Mouse (Mus musculus): ENCODE measurements around the gene Ap1ar. TPM values are rescaled to one million over a fixed set of nuclear protein-coding genes. Genes with fewer than 3 reads are reported as not detected.

Ap1ar gene
- 10 to 100 TPM; 22.0 to 42.2 TPM for polyA plus RNA-seq (2017; shearing (Covaris generic))

DNA sequence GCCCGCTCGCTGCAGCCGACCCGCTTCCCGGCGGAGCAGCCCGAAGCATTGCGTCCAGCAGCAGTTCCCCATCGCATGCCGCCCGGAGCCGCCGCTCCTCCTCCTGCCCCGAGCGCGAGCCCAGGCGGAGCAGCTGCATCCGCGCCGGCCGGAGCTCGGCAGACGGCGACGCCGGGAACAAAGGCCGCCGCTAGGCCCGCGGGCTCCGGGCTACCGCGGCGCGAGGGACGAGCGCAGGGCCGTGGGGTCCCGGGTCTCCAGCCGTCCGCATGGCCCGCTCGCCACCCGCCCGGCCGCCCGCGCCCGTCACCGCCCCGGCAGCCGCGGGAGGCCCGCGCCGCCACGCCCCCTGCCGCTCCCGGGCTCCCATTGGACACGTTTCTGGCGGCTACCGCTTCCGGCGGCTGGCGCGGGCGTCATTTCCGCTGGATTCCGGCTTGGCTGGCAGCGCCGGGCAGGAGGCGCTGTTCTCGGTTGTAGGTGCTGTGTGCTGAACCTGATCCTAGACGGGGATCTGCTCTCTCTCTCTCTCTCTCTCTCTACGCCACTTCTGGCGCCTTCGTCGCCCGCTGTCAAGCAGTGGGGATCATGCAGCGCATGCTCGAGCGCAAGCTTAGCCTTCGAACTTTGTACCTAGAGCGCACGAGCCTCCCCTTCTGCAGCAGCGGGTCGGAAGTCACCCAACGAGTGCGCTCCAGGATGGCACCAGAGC is at the start of gene Ap1ar:
Gene Ap1ar (minus strand): TSS at position 370 of the 712 bp plus-strand sequence.
- peak; percentile 95 for ATAC-seq

DNA sequence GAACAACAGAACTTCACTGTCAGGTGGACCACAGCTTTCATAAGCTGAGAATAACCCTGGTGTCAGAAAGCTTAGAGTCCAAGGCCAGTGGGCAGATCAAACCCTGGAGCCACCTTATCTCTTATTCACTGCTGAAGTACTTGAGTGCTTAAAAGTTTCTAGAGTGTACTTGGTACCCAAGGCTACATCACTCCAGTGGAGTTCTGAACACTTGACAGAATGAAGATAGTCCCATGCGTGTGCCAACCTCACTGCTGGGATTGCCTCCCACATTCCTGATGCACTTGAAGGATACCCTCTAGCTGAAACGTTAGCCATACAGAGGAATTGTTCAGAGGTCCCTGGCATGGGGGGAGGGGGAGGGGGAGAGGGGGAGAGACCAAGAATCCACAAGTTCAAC is 44.4 kb upstream of the Ap1ar start:
- ATAC-seq: no peak

DNA sequence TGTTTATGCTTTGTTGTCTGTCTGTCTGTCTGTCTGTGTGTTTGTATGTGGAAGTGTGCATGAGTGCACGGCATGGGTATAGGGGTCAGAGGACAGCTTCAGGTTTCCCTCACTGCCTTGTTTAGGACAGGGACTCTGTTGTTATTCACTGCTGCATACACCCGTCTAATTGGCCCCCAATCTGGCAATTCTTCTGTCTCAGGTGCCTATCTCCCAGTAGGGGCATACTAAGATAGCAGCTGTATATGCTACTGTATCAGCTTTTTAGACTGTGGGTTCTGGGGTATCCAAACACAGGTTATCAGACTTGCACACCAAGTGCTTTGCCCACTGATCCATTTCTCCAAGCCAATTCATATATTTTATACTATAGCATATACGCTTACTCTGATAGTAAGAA is 42.6 kb upstream of the Ap1ar start:
- ATAC-seq: no peak

GRCm38 (mm10) chr3:127875509-127875908 is 38.2 kb upstream of the Ap1ar start:
- peak; percentile 66 for ATAC-seq

DNA sequence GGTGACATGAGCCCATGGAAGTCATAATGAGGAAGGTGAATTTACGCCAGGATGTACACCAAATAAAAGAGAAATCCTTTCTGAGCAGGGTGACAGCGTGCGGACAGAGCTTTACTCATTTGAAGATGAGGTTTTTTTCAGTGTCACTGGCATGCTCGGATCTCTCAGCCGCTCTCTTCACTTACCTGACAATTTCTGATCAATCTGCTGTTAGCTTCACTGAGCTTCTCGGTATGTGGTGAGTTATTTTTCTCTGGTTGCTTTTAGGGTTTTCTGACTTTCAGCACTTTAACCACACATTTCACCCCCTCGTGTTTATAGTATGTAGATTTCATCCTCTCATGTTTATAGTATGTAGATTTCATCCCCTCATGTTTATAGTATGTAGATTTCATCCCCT is 37.7 kb upstream of the Ap1ar start:
- ATAC-seq: peak; percentile 42

GRCm38 (mm10) chr3:127874254-127874883 is 37.0 kb upstream of the Ap1ar start:
- no peak for ATAC-seq

DNA sequence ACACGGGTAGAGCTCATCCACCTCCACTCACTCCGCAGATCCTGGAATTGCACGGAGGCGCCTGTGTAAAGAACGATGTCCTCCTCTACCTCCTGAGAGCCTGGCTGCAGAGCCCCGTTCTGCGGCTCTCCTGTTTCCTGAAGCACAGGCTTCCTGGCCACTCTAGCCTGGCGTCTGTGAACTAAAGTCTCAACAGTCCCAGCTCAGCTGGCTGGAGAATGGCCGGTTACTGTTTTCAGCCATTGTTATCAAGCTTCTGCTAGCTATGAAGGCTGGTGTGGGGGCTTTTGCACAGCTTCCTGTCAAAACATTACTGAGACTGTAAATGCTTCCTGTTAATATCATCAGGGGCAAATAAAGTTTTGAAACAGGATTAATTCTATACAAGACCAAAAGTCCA is 34.3 kb upstream of the Ap1ar start:
- ATAC-seq: peak; percentile 33

DNA sequence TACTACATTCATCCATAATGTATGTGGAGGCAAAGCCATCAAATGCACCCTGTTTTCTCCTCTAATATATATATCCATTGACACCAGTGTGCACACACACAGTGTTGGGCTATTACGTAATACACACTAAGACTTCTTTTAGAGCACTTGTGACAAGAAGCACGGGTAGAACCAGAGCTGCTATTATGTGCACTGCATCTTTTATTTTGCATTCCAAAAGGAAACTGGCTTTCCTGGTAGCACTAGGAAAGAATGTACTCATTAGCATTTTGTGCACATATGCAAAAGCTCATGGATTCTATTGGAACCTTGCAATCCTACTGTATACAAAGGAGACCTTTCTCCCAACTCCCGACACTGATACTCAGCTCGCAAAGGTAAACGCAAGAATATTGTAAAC is 31.6 kb upstream of the Ap1ar start:
- ATAC-seq: no peak

DNA sequence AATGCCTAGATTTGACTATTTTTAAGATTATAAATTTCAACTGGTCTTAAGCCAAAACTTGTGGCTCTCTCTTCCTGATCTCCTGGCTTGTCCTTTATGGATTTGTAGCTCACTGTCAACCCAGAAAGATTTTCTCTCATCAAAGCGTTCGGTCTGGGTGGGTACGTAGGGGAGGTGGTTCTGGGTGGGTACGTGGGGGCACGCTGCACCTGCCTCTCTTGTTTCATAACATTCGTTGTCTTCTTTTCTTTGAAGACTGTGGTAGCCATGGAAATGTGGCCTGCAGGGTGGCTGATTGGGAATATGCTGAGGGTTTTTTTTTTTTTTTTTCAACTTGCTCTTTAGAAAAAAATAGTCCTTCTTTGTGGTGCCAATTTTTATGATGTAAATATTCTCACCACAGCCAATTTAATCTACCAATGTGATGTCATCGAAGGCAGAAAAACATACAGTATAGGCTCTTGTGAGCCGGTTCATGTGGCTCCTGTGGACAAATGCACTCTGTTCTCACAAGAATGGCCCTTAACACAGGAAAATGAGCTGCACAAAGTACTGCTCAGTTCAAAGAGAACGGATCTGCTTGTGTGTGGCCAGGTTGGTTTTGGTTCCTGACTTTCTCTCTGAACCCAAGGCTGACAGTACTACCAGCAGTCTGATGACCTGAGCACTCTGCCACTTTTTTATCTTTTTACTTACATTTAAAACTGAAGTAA is 30.9 kb upstream of the Ap1ar start:
- no peak for ATAC-seq

DNA sequence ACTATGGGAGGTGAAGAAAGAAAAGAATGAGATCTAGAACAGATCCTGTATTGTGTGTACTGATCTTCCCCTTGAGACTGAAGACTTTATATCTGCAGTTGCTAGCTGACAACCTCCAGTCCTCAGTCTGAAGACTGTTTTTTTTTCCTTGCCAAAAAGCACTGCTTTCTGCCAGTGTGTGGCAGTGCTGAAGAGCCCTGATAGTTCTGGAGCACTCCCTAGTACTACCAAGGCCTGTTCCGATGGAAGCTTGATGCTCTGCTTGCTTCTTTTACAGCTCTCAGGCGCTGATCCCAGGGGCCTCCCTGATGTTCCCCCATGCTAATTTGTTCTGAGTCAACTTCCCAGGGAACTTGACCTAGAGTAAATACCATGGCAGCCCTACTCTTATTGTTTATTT is 26.9 kb upstream of the Ap1ar start:
- ATAC-seq: no peak

DNA sequence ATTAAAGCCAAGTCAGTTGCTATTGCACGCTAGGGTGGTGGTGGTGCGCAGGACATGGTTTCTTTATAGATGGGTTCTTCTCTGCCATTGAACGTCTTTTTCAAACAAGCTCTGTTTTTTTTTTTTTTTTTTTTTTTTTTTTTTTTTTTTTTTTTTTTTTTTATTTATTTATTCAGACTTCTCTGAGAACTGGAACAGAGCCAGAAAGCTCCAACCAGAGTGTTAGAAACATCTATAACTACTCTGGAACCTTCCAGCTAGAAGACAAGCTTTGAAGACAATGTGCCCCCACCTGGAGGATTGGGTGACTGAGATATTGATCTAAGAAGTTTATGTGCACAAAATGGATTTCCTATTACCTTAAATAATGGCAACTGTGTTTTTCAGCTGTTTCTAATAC is 26.2 kb upstream of the Ap1ar start:
- ATAC-seq: no peak

DNA sequence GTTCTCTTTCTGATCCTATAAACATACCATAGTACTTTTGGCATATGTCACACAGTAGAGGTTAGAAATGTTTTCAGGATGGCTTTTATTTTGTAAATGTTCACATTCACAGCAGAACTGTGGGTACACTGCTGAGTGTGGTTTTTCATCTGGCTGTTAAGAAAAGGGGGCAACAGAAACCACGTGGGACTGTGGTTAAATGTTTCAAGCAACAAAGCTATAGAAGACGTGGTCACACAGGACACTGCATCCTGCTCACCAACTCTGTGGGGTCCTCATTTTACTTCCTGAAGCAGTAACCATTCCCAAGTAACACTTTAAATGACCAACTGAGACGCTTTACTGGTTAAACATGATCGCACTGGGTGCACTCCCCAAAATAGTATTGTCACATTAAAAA is 25.2 kb upstream of the Ap1ar start:
- no peak for ATAC-seq

DNA sequence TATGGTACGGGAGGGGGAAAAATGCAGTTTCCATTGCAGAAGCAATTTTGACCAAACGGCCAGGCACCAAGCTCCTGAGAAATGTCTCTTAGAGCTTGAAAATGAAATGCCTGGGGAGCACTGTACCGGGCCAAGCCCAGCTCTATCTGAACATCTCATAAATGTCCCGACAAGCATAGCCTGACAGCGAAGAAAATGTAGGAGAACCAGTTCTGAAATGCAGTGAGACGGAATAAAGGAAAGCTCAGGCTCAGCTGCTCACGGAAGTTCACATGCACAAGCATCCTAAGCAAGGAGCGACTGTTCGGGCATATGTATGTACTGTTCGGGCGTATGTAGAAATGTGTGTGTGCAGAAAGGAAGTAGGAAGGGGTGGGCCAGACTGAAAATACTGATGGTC is 24.0 kb upstream of the Ap1ar start:
- no peak for ATAC-seq

GRCm38 (mm10) chr3:127853431-127854206 is 16.3 kb upstream of the Ap1ar start:
- peak; percentile 96 for ATAC-seq

DNA sequence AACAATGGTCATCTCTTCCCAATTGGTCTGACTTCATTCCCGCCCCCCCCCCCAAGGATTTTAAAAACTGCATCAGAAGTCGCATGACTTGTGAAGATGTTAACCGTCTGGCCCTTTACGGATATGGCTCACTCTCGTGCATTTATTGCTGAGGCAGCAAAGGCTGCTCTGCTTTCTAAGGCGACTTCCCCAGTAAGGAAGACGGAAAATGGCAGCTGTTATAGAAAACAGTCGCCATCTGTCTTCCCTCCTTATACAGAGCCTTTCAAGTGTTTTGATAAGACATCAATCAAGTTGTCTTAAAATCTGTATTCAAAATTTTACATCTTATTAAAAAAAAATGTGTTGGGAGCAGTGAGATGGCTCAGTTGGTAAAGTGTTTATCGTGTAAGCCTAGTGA is 15.4 kb upstream of the Ap1ar start:
- ATAC-seq: no peak

GRCm38 (mm10) chr3:127850776-127851646 is 13.7 kb upstream of the Ap1ar start:
- no peak for ATAC-seq

DNA sequence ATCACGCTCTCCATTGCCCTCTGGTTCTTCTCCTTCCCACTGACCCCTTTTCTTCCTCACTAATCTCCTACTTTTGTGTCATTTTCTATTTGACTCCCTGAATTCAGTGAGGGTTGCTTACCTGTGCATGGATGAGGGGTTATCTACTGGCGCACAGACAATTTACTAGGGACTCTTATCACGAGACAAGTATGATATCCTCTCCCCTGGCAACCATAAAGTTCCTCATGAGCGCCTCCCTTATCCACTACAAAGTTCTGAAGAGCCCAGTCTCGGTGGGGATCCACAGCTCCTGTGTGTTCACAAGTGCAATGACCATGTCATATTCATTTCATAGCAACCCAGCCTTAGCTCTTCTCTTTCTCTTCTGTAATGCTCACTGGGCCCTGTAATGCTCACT is 12.6 kb upstream of the Ap1ar start:
- ATAC-seq: no peak

- ATAC-seq: no peak
These were observed 10.9 kb upstream of the Ap1ar start for GRCm38 (mm10) chr3:127848088-127848808.

DNA sequence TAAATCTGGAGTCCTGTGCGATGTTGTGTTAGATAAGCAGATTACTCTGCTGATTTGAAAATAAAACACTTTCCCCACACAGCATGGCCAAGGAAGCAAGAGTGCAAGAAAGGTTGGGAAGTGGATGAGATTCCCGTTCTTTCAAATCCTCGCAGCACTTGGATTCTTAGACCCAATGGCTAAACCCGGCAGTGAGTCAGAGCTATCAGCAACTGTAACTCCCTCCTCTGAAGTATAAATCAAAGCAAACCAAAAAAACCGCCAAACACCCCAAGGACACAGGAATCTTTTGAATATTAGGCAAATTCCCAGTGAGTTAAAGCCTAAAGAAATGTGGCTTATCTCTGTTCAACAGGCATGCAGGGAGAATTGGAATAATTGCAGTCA is 6.6 kb upstream of the Ap1ar start:
- no peak for ATAC-seq

- ATAC-seq: no peak
These were observed 6.1 kb upstream of the Ap1ar start for GRCm38 (mm10) chr3:127843324-127843940.

DNA sequence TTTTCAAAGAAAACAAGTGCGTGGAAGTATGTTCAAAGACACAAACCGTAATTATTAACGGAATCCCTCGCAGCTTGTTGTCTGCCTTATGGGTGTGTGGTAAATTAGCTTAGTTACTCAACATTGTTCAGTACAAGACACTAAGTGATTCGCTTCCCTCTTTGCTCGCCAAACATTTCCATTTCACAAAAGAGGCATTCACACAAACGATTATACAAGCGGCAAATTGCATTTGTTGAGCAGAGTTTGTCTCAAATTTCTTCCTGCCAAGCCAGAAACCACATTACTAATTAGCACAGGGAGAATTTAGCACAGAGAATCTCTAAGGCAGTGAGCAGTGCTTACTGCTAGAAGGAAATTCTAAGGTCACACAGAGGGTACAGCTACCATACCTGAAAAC is 4.6 kb upstream of the Ap1ar start:
- no peak for ATAC-seq
